Mouse (Mus musculus): ENCODE data around the gene Akap6.

- TF ChIP-seq CTCF (conservative IDR thresholded peaks at IDR 0.05; ENCODE audit: low read length) (no peak), POU5F1 (IDR thresholded peaks at IDR 0.05; ENCODE audit: borderline replicate concordance, low read length) (no peak)
These were observed 136.8 kb downstream of the Akap6 start for GRCm38 (mm10) chr12:52835914-52836546.

Data from E14TG2a.4 (cell line).